Mouse (Mus musculus) heart, adult 2 months (tissue): ENCODE results near the gene Rtn1.

Experiments
- CTCF ChIP-seq: fragments of 200-600 bp; IDR thresholded peaks from 2 replicates; pipeline ENCODE4 v1.8.1; 2022; ENCODE audit warnings: antibody characterized with exemption, mild to moderate bottlenecking, moderate library complexity
- EP300 ChIP-seq: fragments of 200-500 bp; IDR thresholded peaks from 2 replicates; pipeline ENCODE4 v1.6.1; 2011; ENCODE audit warnings: low read depth, low read length, control low read depth; ENCODE audit not compliant: insufficient read depth
- POLR2A ChIP-seq: fragments of 200-500 bp; IDR thresholded peaks from 2 replicates; pipeline ENCODE4 v1.6.1; 2011; ENCODE audit warnings: mild to moderate bottlenecking, low read depth, low read length, control low read depth; ENCODE audit not compliant: insufficient read depth

- no peak for TF ChIP-seq POLR2A
- no peak for TF ChIP-seq CTCF
- TF ChIP-seq EP300: no peak
Measured at GRCm38 (mm10) chr12:72288215-72288614, 120.6 kb downstream of the Rtn1 start.
